Comparison of ENCODE assay signal across 1 mouse cellular context in the genomic region with DNA sequence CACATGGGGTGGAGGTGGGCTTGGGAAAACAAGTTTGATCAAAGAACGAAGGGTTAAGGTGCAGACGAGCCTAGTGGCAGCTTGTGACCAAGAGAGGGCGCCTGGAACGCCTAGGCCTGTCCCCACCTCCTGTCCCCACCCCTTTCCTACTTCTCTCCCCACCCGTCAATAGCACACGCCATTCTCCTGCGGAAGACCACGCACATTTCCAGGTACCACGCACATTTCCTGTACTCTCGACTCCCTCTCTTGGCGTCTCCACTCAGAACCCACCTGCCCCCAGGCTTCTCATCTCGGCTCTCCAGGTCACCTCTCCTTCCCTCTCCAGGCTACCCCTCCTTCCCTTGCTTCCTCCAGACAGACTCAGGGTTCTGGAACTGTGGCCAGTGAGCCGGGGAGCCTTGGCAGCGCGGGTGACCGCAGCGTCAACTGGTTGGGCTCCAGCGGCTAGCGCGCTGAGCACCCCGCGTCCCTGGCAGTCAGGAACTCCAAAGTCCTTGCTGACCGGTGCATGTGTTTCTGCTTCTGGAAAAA.
TF ChIP-seq lines count a peak whose summit lies in the region.

No protein-coding gene starts in this region.

TF ChIP-seq in CH12.LX, 34 proteins besides CTCF, POLR2A, EP300 and RAD21:
- TF ChIP-seq NRF1 (IDR thresholded peaks at IDR 0.05; ENCODE audit: low read depth, low read length) (peak; percentile 30; the same call in 1 of the 2 replicates), USF1 (IDR thresholded peaks at IDR 0.05; ENCODE audit: low read depth, low read length) (no peak), PAX5 (IDR thresholded peaks at IDR 0.05; ENCODE audit: low read length) (no peak), MAX (IDR thresholded peaks at IDR 0.05; ENCODE audit: low read length) (peak; percentile 58; the same call in 1 of the 2 replicates), HCFC1 (IDR thresholded peaks at IDR 0.05; ENCODE audit: low read depth, low read length) (0 out of 2 replicates have a peak, but pooled peaks have one; percentile 12), MAZ (IDR thresholded peaks at IDR 0.05; ENCODE audit: low read depth, low read length) (no peak; the same call in 1 of the 2 replicates), MEF2A (IDR thresholded peaks at IDR 0.05; ENCODE audit: borderline replicate concordance, low read depth, low read length) (peak; percentile 46; the same call in 1 of the 2 replicates), JUND (conservative IDR thresholded peaks at IDR 0.05; ENCODE audit: low read depth, low read length) (no peak), ETS1 (conservative IDR thresholded peaks at IDR 0.05; ENCODE audit: low read depth, low read length) (no peak), ZC3H11A (IDR thresholded peaks at IDR 0.05; ENCODE audit: low read depth, low read length) (no peak), CHD2 (IDR thresholded peaks at IDR 0.05; ENCODE audit: low read length) (no peak), POLR2AphosphoS2 (IDR thresholded peaks at IDR 0.05; ENCODE audit: low read depth, low read length) (no peak), SMC3 (IDR thresholded peaks at IDR 0.05; ENCODE audit: low read depth, low read length) (peak; percentile 74), ZNF384 (IDR thresholded peaks at IDR 0.05; ENCODE audit: low read depth, low read length) (no peak), MXI1 (IDR thresholded peaks at IDR 0.05; ENCODE audit: low read depth, low read length) (peak; percentile 76; the same call in 1 of the 2 replicates), E2F4 (IDR thresholded peaks at IDR 0.05; ENCODE audit: insufficient replicate concordance, low read depth, low read length) (no peak), CHD1 (IDR thresholded peaks at IDR 0.05; ENCODE audit: low read depth, low read length) (no peak), RCOR1 (conservative IDR thresholded peaks at IDR 0.05; ENCODE audit: low read depth, low read length) (no peak), JUN (IDR thresholded peaks at IDR 0.05; ENCODE audit: insufficient read depth, low read depth, low read length) (no peak), ELF1 (IDR thresholded peaks at IDR 0.05; ENCODE audit: low read depth, low read length) (peak; percentile 47), MYC (IDR thresholded peaks at IDR 0.05; ENCODE audit: low read depth, low read length) (peak; percentile 63; the same call in 1 of the 2 replicates), TCF12 (IDR thresholded peaks at IDR 0.05; ENCODE audit: low read depth, low read length) (no peak), KAT2A (IDR thresholded peaks at IDR 0.05; ENCODE audit: insufficient replicate concordance, low read length) (no peak), TBP (conservative IDR thresholded peaks at IDR 0.05; ENCODE audit: low read depth, low read length) (no peak), UBTF (IDR thresholded peaks at IDR 0.05; ENCODE audit: low read depth, low read length) (no peak), NELFE (IDR thresholded peaks at IDR 0.05; ENCODE audit: low read depth, low read length) (peak; percentile 53; the same call in 1 of the 2 replicates), ZMIZ1 (IDR thresholded peaks at IDR 0.05; ENCODE audit: low read depth, low read length) (no peak; the same call in 1 of the 2 replicates), ZKSCAN1 (IDR thresholded peaks at IDR 0.05; ENCODE audit: borderline replicate concordance, low read depth, low read length) (no peak), GABPA (IDR thresholded peaks at IDR 0.05; ENCODE audit: insufficient replicate concordance, low read depth, low read length) (no peak), USF2 (conservative IDR thresholded peaks at IDR 0.05; ENCODE audit: low read depth, low read length) (no peak), SIN3A (IDR thresholded peaks at IDR 0.05; ENCODE audit: low read length) (peak; percentile 54; the same call in 1 of the 2 replicates), BHLHE40 (IDR thresholded peaks at IDR 0.05; ENCODE audit: low read depth, low read length) (no peak), IRF4 (IDR thresholded peaks at IDR 0.05; ENCODE audit: low read depth, low read length) (0 out of 2 replicates have a peak, but pooled peaks have one; percentile 52)
